Mouse (Mus musculus) myocyte (in vitro differentiated cells): ENCODE measurements at regions not wholly inside any gene's neighbourhood (a gene's known extent, or its start where the extent isn't known, plus 50 kb on each side); places are given as distances from the start of the nearest gene placed in this dataset.

Experiments
- E2F4 ChIP-seq: IDR thresholded peaks from one replicate; pipeline ENCODE4 v1.6.1; 2011; ENCODE audit warnings: mild to moderate bottlenecking, control low read depth, moderate library complexity; ENCODE audit not compliant: insufficient read depth
- MAX ChIP-seq: IDR thresholded peaks from one replicate; pipeline ENCODE4 v1.6.1; 2011; ENCODE audit warnings: low read depth, mild to moderate bottlenecking, control low read depth
- MYOG ChIP-seq, 3 experiments: IDR thresholded peaks; one replicate each; pipeline ENCODE4 v1.6.1; 2011; ENCODE audit warnings: control low read depth in 2 of 3, low read depth in 2 of 3, mild to moderate bottlenecking in 2 of 3; ENCODE audit not compliant: insufficient read length in 2 of 3, control insufficient read depth in 1 of 3, insufficient read depth in 1 of 3
- POLR2A ChIP-seq: IDR thresholded peaks from one replicate; pipeline ENCODE4 v1.6.1; 2011; ENCODE audit warnings: low read depth, mild to moderate bottlenecking, control low read depth, moderate library complexity; ENCODE audit not compliant: insufficient read length
- REST ChIP-seq: IDR thresholded peaks from one replicate; pipeline ENCODE4 v1.6.1; 2011; ENCODE audit warnings: mild to moderate bottlenecking, control low read depth, moderate library complexity; ENCODE audit not compliant: insufficient read depth, insufficient read length
- TCF12 ChIP-seq: IDR thresholded peaks from one replicate; pipeline ENCODE4 v1.6.1; 2011; ENCODE audit warnings: mild to moderate bottlenecking, control low read depth; ENCODE audit not compliant: poor library complexity, insufficient read depth, severe bottlenecking
- USF1 ChIP-seq: IDR thresholded peaks from one replicate; pipeline ENCODE4 v1.6.1; 2011; ENCODE audit warnings: low read depth, mild to moderate bottlenecking, control low read depth, moderate library complexity

DNA sequence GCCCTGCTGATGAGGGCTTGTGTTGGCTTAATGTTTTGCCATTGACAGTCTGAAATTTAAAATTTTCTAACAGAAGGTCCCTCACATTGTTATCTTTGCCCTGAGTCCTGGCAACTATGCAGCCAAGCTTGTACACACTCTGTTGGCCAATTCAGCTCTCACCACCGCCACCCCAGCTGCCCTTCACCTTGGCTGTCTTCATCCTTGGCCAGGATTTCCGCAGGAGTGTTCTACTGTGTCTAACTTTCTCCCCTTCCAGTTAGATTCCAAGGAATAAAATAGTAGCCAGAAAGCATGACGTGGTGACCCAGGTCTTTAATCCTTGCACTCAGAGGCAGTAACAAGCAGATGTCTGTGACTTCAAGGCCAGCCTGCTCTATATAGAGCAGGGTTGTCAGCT lies 87.4 kb downstream of the 1700129C05Rik start:
- no peak for TF ChIP-seq MAX
- TF ChIP-seq TCF12, result no peak
- no peak for TF ChIP-seq MYOG (IDR thresholded peaks at IDR 0.05; ENCODE audit: control insufficient read depth in 1 of 3, insufficient read depth in 1 of 3, insufficient read length in 2 of 3, low read depth in 2 of 3)
- no peak for TF ChIP-seq USF1
- TF ChIP-seq POLR2A, result no peak
- TF ChIP-seq E2F4, result no peak
- TF ChIP-seq REST, result no peak
